Mouse (Mus musculus): ENCODE results near the gene Zyg11b. TPM values are rescaled to one million over a fixed set of nuclear protein-coding genes. Genes with fewer than 3 reads are reported as not detected.
A peak's percentile ranks its signal among the peaks of the same experiment; 100 is the strongest.

Zyg11b gene
- total and polyA plus RNA-seq, 3 experiments, result 10.9 to 39.1 (median 34.8) TPM

GRCm38 (mm10) chr4:108336765-108337164, 35.9 kb upstream of the Zyg11b start:
- TF ChIP-seq EP300 (IDR thresholded peaks at IDR 0.05; ENCODE audit: insufficient read depth, low read depth, low read length) (no peak), CTCF (IDR thresholded peaks at IDR 0.05) (no peak)
- 73% methylated on average over 2 of the region's 2 CpGs for WGBS
- no peak overlapping the region for H3K4me3 ChIP-seq
- peaks cover 1% of the 10 kb centered on the region; the same call in 1 of the 2 replicates for H3K4me1 ChIP-seq (ENCODE audit: control insufficient read depth, insufficient read depth, low read length)
- H3K79me2 ChIP-seq (replicated peaks; ENCODE audit: control insufficient read depth, insufficient read depth, low read length), result no peaks in the 10 kb centered on the region
- intact Hi-C loops (cut with DNase I), result loop anchor here (5.0 kb wide), 3 partner anchors 126 to 286 kb away; partner anchors contain the start of genes Orc1 and Prpf38a
- H3K27me3 ChIP-seq (ENCODE audit: control insufficient read depth, insufficient read depth, low read length), result no peaks in the 10 kb centered on the region
- H3K36me3 ChIP-seq (ENCODE audit: control insufficient read depth, insufficient read depth, low read length), result peaks cover 3% of the 10 kb centered on the region
- no peak overlapping the region for H3K9ac ChIP-seq (ENCODE audit: low read depth, low read length)
- H3K27ac ChIP-seq, result no peak overlapping the region
- no peak for DNase-seq

GRCm38 (mm10) chr4:108335413-108335812, 34.5 kb upstream of the Zyg11b start:
- Histone ChIP-seq H3K4me1 (ENCODE audit: control insufficient read depth, insufficient read depth, low read length) (peaks cover 1% of the 10 kb centered on the region; the same call in 1 of the 2 replicates), H3K36me3 (ENCODE audit: control insufficient read depth, insufficient read depth, low read length) (peaks cover 6% of the 10 kb centered on the region), H3K9ac (ENCODE audit: low read depth, low read length) (no peak overlapping the region), H3K4me3 (no peak overlapping the region), H3K27me3 (ENCODE audit: control insufficient read depth, insufficient read depth, low read length) (no peaks in the 10 kb centered on the region), H3K27ac (peak overlapping the region; percentile 68), H3K79me2 (replicated peaks; ENCODE audit: control insufficient read depth, insufficient read depth, low read length) (no peaks in the 10 kb centered on the region)
- no peak for TF ChIP-seq CTCF (IDR thresholded peaks at IDR 0.05)
- 60% methylated on average over 6 of the region's 6 CpGs for whole genome bisulfite sequencing
- no peak for DNase-seq
- intact Hi-C loops (cut with DNase I), result loop anchor here (5.0 kb wide), 3 partner anchors 127 to 287 kb away; partner anchors contain the start of genes Orc1 and Prpf38a

GRCm38 (mm10) chr4:108332041-108332440, 31.1 kb upstream of the Zyg11b start:
- Histone ChIP-seq H3K27me3 (ENCODE audit: control insufficient read depth, insufficient read depth, low read length) (no peaks in the 10 kb centered on the region), H3K27ac (no peak overlapping the region), H3K9ac (ENCODE audit: low read depth, low read length) (no peak overlapping the region), H3K36me3 (ENCODE audit: control insufficient read depth, insufficient read depth, low read length) (peaks cover 6% of the 10 kb centered on the region), H3K4me3 (no peak overlapping the region), H3K79me2 (replicated peaks; ENCODE audit: control insufficient read depth, insufficient read depth, low read length) (no peaks in the 10 kb centered on the region), H3K4me1 (ENCODE audit: control insufficient read depth, insufficient read depth, low read length) (peaks cover 3% of the 10 kb centered on the region)
- no peak for TF ChIP-seq CTCF (IDR thresholded peaks at IDR 0.05)
- TF ChIP-seq EP300 (IDR thresholded peaks at IDR 0.05; ENCODE audit: insufficient read depth, low read depth, low read length), result no peak
- no peak for TF ChIP-seq POLR2A (IDR thresholded peaks at IDR 0.05; ENCODE audit: insufficient read depth, low read depth, low read length)
- no peak for DNase-seq
- WGBS, result 63% methylated on average over 9 of the region's 9 CpGs
- intact Hi-C loops (cut with DNase I), result no loop called here

- H3K79me2 ChIP-seq (replicated peaks; ENCODE audit: control insufficient read depth, insufficient read depth, low read length), result no peaks in the 10 kb centered on the region
- H3K4me3 ChIP-seq, result no peak overlapping the region
- no peak overlapping the region for H3K27ac ChIP-seq
- H3K36me3 ChIP-seq (ENCODE audit: control insufficient read depth, insufficient read depth, low read length), result peaks cover 6% of the 10 kb centered on the region; the same call in 1 of the 2 replicates
- intact Hi-C loops (cut with DNase I), result loop anchor here (5.0 to 10.0 kb wide), 4 partner anchors 213 to 438 kb away; no protein-coding TSS in a partner anchor
- TF ChIP-seq POLR2A (IDR thresholded peaks at IDR 0.05; ENCODE audit: insufficient read depth, low read depth, low read length) (no peak), EP300 (IDR thresholded peaks at IDR 0.05; ENCODE audit: insufficient read depth, low read depth, low read length) (no peak), CTCF (IDR thresholded peaks at IDR 0.05) (no peak)
- DNase-seq, result no peak
- no peaks in the 10 kb centered on the region for H3K27me3 ChIP-seq (ENCODE audit: control insufficient read depth, insufficient read depth, low read length)
- peaks cover 1% of the 10 kb centered on the region for H3K4me1 ChIP-seq (ENCODE audit: control insufficient read depth, insufficient read depth, low read length)
- no peak overlapping the region for H3K9ac ChIP-seq (ENCODE audit: low read depth, low read length)
- 89% methylated on average over 6 of the region's 6 CpGs for WGBS
These were observed 28.9 kb upstream of the Zyg11b start for GRCm38 (mm10) chr4:108329840-108330239.

- H3K9ac ChIP-seq (ENCODE audit: low read depth, low read length), result peak within 1 kb of the TSS; percentile 72
- WGBS, result under 1% methylated on average over 45 of the region's 45 CpGs
- H3K36me3 ChIP-seq (ENCODE audit: control insufficient read depth, insufficient read depth, low read length), result peaks cover 3% of the 10 kb centered on the region; the same call in 1 of the 2 replicates
- intact Hi-C loops (cut with DNase I), result loop anchor here (1.0 to 10.0 kb wide), 6 partner anchors 26 to 436 kb away; no protein-coding TSS in a partner anchor
- H3K79me2 ChIP-seq (replicated peaks; ENCODE audit: control insufficient read depth, insufficient read depth, low read length), result no peaks in the 10 kb centered on the region
- TF ChIP-seq CTCF (IDR thresholded peaks at IDR 0.05) (0 out of 2 replicates have a peak, but pooled peaks have one; percentile 0), POLR2A (IDR thresholded peaks at IDR 0.05; ENCODE audit: insufficient read depth, low read depth, low read length) (peak; percentile 74), EP300 (IDR thresholded peaks at IDR 0.05; ENCODE audit: insufficient read depth, low read depth, low read length) (peak; percentile 78; the same call in 1 of the 2 replicates)
- peak within 1 kb of the TSS; percentile 95 for H3K4me3 ChIP-seq
- DNase-seq, result peak; percentile 96 to 98
- peak within 1 kb of the TSS; percentile 99 for H3K27ac ChIP-seq
- H3K4me1 ChIP-seq (ENCODE audit: control insufficient read depth, insufficient read depth, low read length), result peaks cover 1% of the 10 kb centered on the region
- H3K27me3 ChIP-seq (ENCODE audit: control insufficient read depth, insufficient read depth, low read length), result no peaks in the 10 kb centered on the region
These were observed 27.0 kb upstream of the Zyg11b start, which contains the start of gene Coa7 for GRCm38 (mm10) chr4:108327730-108328484. Gene Coa7 (plus strand): TSS chr4:108328140.

- Histone ChIP-seq H3K9ac (ENCODE audit: low read depth, low read length) (peak overlapping the region; percentile 72; the same call in 1 of the 2 replicates), H3K36me3 (ENCODE audit: control insufficient read depth, insufficient read depth, low read length) (peaks cover 3% of the 10 kb centered on the region; the same call in 1 of the 2 replicates), H3K79me2 (replicated peaks; ENCODE audit: control insufficient read depth, insufficient read depth, low read length) (no peaks in the 10 kb centered on the region), H3K4me1 (ENCODE audit: control insufficient read depth, insufficient read depth, low read length) (peaks cover 1% of the 10 kb centered on the region), H3K27ac (peak overlapping the region; percentile 99), H3K4me3 (peak overlapping the region; percentile 95), H3K27me3 (ENCODE audit: control insufficient read depth, insufficient read depth, low read length) (no peaks in the 10 kb centered on the region)
- TF ChIP-seq POLR2A (IDR thresholded peaks at IDR 0.05; ENCODE audit: insufficient read depth, low read depth, low read length) (no peak), CTCF (IDR thresholded peaks at IDR 0.05) (peak; percentile 75)
- DNase-seq, result no peak
- intact Hi-C loops (cut with DNase I), result loop anchor here (1.0 to 10.0 kb wide), 6 partner anchors 25 to 435 kb away; no protein-coding TSS in a partner anchor
- WGBS, result 28% methylated on average over 6 of the region's 6 CpGs
These were observed 26.2 kb upstream of the Zyg11b start for GRCm38 (mm10) chr4:108327071-108327579.

Data from heart, adult 2 months (tissue).